Mouse (Mus musculus): ENCODE data around the gene Wnt3.

DNA sequence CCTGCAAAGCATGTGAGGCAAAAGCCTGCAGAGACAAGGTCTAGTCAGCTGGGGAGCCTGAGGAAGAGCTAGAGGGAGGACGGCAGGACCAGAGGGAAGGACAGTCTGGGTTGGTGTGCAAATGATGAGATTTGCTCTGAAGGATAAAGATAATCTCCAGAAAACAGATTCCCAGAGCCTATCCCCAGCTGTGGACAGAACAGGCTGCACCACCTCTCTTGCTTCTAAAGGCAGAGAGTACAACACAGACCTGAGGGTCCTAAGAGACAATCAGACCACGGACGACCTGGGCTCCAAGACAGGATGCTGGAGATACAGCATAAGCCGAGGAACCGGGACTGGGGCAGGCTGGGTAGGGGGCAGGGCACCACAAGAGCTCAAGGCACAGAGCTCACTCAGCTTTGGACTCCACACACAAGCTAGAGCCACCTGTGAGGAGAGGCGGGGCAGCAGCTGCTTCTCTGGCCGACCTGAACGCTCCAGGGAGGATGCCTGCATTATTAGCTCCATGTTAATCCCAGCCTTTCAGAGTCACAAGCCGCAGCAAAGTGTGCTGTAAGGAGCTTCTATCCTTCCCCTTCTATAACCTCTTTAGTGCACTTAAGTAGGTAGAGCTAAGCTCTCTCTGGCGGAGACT, 79.5 kb downstream of the Wnt3 start:
- no peak for TF ChIP-seq POLR2A (IDR thresholded peaks at IDR 0.05; ENCODE audit: insufficient read depth, low read length)
- no peak for TF ChIP-seq CTCF (IDR thresholded peaks at IDR 0.05; ENCODE audit: low read depth, low read length)

Measured in ES-Bruce4 (cell line).